Mouse (Mus musculus) stomach, embryonic 16.5 days (tissue): ENCODE results near the gene Ablim1. TPM values are rescaled to one million over a fixed set of nuclear protein-coding genes. Genes with fewer than 3 reads are reported as not detected.

ENCODE experiments used
- ATAC-seq: fragments of 200-750 bp; cut with Nextera tagmentation; 2 replicates; pipeline ENCODE4 v1.8.0; 2017; ENCODE audit warnings: moderate number of reproducible peaks, moderate TSS enrichment; ENCODE audit not compliant: insufficient read depth, low FRiP score
- H3K27ac ChIP-seq: fragments of 300-500 bp; sonication (generic); 2 replicates; pipeline ENCODE4 v1.5.1; 2014; ENCODE audit warnings: low read length
- H3K27me3 ChIP-seq: fragments of 300-500 bp; sonication (generic); 2 replicates; pipeline ENCODE4 v1.6.1; 2014; ENCODE audit warnings: low read length, control low read depth, mixed read lengths; ENCODE audit not compliant: control insufficient read depth, insufficient read depth
- H3K36me3 ChIP-seq: fragments of 300-500 bp; sonication (generic); 2 replicates; pipeline ENCODE4 v1.6.1; 2014; ENCODE audit warnings: low read length; ENCODE audit not compliant: control insufficient read depth, insufficient read depth
- H3K4me1 ChIP-seq: fragments of 300-500 bp; sonication (generic); 2 replicates; pipeline ENCODE4 v1.6.1; 2014; ENCODE audit warnings: low read length, control low read depth, mixed read lengths; ENCODE audit not compliant: control insufficient read depth, insufficient read depth
- H3K4me2 ChIP-seq: fragments of 300-500 bp; sonication (generic); 2 replicates; pipeline ENCODE4 v1.6.1; 2014; ENCODE audit warnings: low read depth, low read length, mixed read lengths
- H3K4me3 ChIP-seq: fragments of 300-500 bp; sonication (generic); replicated peaks from 2 replicates; pipeline ENCODE4 v1.5.1; 2014; ENCODE audit warnings: mild to moderate bottlenecking, low read length
- H3K9ac ChIP-seq: fragments of 300-500 bp; sonication (generic); 2 replicates; pipeline ENCODE4 v1.6.1; 2014; ENCODE audit warnings: low read length
- H3K9me3 ChIP-seq: fragments of 300-500 bp; sonication (generic); replicated peaks from 2 replicates; pipeline ENCODE4 v1.6.1; 2016; ENCODE audit warnings: low read length, control low read depth; ENCODE audit not compliant: control insufficient read depth
- WGBS: fragments of 180-500 bp; shearing (Covaris S2); extraction: QIAGEN DNeasy Blood & Tissue Kit; methylation state at CpG from one replicate; pipeline ENCODE4 v1.1.7; 2014; 5-methylcytosine and 5-hydroxymethylcytosine counted together
- polyA plus RNA-seq: library from polyadenylated mRNA; unstranded; fragments of >200 nt; fragmentation: Nextera tagmentation; extraction: Ambion mirVana; gene quantifications from 2 replicates; pipeline ENCODE4 v1.2.1, GENCODE M21; 2015

Gene Ablim1
- polyA plus RNA-seq, 1 experiment from 2014 or later: 66.5 TPM

DNA sequence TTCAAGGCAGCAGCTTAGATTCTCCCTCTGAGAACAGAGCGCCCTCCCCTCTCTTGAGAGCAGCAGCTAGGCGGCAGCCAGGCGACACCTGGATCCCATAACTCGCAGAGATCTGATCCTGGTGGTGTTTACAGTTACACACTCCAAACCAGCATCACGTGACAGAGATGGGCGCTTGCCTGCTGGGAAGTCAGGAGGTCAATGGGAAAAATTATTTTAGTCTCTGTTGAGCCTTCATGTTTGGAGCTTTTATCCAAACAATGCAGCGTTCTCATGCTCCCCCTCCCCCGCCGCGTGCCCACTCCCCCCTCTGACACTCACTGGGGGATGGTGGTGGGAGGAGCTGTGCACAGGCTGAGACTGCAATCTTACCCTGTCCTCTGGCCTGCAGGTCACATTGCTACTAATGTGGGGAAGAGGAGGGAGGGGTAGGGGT lies 317.5 kb downstream of the Ablim1 start:
- H3K4me1 ChIP-seq: peaks cover 19% of the 10 kb centered on the region
- 0 out of 2 replicates have a peak overlapping the region, but pooled peaks have one; percentile 12 for H3K9ac ChIP-seq
- H3K36me3 ChIP-seq: no peaks in the 10 kb centered on the region
- H3K27ac ChIP-seq: peak overlapping the region; percentile 79
- H3K9me3 ChIP-seq: no peaks in the 10 kb centered on the region
- ATAC-seq: peak; percentile 88
- 3% methylated on average over 10 of the region's 10 CpGs for WGBS
- H3K4me2 ChIP-seq: peak overlapping the region; percentile 23
- no peaks in the 10 kb centered on the region for H3K27me3 ChIP-seq
- no peak overlapping the region for H3K4me3 ChIP-seq

DNA sequence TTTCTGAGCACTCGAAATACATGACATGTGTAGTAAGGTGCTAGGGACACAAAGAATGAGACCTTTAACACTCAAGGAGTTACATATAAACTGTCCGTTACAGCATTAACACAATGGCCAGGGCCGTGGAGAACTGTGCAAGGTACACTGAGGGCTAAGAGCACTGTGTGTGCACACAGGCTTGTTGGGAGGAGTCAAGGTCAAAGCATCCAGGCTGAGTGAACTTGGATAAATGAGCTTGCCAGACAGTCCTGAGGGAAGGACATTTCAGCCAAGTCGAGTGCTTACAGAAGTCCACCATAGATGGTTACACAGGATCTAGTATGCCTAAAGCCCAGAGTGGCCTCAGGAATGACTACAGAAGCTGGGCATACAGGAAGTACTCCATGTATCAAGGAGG lies 319.3 kb downstream of the Ablim1 start:
- ATAC-seq: no peak
- H3K4me2 ChIP-seq: no peak overlapping the region
- H3K9me3 ChIP-seq: no peaks in the 10 kb centered on the region
- H3K27ac ChIP-seq: no peak overlapping the region
- WGBS: 68% methylated on average over 4 of the region's 4 CpGs
- peaks cover 21% of the 10 kb centered on the region for H3K4me1 ChIP-seq
- H3K36me3 ChIP-seq: no peaks in the 10 kb centered on the region
- H3K27me3 ChIP-seq: no peaks in the 10 kb centered on the region
- no peak overlapping the region for H3K9ac ChIP-seq
- no peak overlapping the region for H3K4me3 ChIP-seq

DNA sequence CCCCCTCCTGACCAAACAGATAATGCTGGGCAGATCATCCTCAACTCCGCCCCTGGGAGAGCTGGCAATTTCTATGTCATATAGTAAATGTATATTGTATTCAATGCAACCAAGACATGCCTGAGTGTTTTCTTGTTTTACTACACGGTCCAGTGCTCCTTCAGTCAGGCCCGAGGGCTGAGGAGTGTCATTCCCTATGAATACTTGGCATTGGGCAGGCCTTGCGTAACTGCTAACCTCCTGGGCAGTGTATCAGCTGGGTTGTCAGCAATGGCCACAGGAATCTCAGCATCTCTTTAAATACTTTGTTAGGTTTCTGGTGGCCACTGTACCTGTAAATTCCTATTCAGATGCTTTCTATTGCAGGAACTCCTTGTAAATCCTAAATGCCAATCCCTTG lies 320.1 kb downstream of the Ablim1 start:
- H3K9me3 ChIP-seq: no peaks in the 10 kb centered on the region
- 72% methylated on average over 4 of the region's 4 CpGs for WGBS
- no peak overlapping the region for H3K9ac ChIP-seq
- no peaks in the 10 kb centered on the region for H3K27me3 ChIP-seq
- no peaks in the 10 kb centered on the region for H3K36me3 ChIP-seq
- no peak for ATAC-seq
- no peak overlapping the region for H3K4me3 ChIP-seq
- no peak overlapping the region for H3K4me2 ChIP-seq
- no peak overlapping the region for H3K27ac ChIP-seq
- peaks cover 29% of the 10 kb centered on the region for H3K4me1 ChIP-seq

DNA sequence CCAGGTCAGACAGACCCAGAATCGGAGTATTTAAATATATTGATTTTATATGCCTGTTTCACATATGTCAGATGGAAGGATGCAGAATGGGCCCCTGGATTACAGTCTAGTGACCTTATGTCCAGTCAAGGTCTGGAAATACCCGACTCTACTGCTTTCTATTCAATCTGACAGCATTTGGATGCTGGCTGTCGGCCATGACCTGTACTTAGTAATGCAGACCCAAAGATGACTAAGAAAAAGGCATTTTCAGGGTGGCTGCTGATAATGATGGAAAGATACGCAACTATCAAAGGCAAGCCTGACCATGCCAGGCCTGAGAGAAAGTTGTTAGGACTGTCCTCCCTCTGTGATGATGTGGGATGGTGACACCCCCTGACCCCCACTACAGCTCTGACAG lies 321.0 kb downstream of the Ablim1 start:
- Histone ChIP-seq H3K4me2 (no peak overlapping the region), H3K9ac (no peak overlapping the region), H3K27me3 (no peaks in the 10 kb centered on the region), H3K4me1 (peaks cover 35% of the 10 kb centered on the region), H3K27ac (no peak overlapping the region), H3K4me3 (no peak overlapping the region), H3K9me3 (no peaks in the 10 kb centered on the region), H3K36me3 (no peaks in the 10 kb centered on the region)
- WGBS: 63% methylated on average over 4 of the region's 4 CpGs
- ATAC-seq: no peak

DNA sequence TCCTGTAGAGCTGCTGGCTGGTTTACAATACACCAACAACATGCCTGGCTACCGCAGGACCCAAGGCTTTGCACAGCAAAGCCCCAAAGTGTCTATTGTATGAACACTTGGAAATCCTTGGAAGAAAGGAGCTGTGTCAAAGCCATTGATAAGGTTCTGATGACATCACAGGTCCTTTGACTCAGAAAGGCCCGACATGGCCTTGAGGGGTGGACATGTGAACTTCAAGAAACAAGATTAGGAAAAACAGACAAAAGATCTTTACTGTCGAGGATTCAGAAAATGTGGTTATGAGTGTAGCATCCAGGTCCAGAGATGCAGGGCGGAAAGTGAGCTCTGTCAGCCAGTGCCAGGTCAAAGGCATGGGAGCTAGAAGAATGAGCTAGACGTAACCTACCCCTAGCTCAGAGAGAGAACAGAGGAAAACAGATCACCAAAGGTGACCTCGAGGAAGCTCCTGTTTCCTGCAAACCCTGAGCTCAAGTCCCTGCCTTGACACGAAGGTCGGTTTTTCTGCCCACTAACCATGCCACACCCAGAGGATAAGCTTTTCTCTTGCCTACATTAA lies 321.7 kb downstream of the Ablim1 start:
- Histone ChIP-seq H3K27ac (no peak overlapping the region), H3K4me1 (peaks cover 41% of the 10 kb centered on the region), H3K9me3 (no peaks in the 10 kb centered on the region), H3K27me3 (no peaks in the 10 kb centered on the region), H3K4me3 (no peak overlapping the region), H3K4me2 (no peak overlapping the region), H3K36me3 (no peaks in the 10 kb centered on the region), H3K9ac (no peak overlapping the region)
- no peak for ATAC-seq
- WGBS: 65% methylated on average over 8 of the region's 8 CpGs

DNA sequence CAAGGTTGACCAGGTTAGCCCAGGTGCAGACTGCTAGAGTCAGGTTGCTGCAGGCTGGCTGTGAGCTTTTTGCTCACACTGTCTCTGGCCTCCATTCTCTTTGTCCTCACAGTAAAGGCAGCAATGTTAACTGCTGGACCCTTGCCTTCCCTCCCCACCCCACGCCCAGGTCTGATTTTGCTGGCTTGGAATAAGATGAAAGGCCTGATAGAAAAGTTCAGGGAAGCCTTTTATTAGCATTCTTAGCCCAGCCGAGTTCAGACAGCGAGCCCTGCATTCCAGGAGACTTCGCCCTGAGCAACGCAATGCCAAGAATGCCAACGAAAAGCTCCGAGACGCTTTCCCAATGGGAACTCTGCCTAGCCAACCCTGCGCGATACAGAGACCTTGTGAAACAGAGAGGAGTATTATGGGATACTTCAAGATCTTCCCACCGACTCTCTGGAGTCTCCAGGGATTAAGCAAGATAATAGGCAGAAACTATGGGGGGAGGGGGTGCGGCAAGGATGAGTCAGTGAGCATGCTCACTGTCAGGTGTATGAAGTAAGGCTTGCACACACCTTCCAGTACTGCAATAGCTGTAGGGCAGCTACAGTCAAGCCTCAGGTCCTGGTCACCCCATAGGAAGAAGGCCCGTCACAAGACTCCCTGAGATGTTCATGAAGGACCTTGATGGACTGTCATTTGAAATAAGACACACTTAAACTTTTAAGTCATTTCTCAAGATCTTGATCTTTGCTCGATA lies 324.2 kb downstream of the Ablim1 start:
- Histone ChIP-seq H3K9ac (no peak overlapping the region), H3K27ac (peak overlapping the region; percentile 34), H3K4me3 (no peak overlapping the region), H3K4me2 (no peak overlapping the region; the same call in 1 of the 2 replicates), H3K36me3 (no peaks in the 10 kb centered on the region), H3K4me1 (peaks cover 38% of the 10 kb centered on the region), H3K9me3 (no peaks in the 10 kb centered on the region), H3K27me3 (no peaks in the 10 kb centered on the region)
- ATAC-seq: peak; percentile 34; the same call in 1 of the 2 replicates
- WGBS: 46% methylated on average over 14 of the region's 14 CpGs

DNA sequence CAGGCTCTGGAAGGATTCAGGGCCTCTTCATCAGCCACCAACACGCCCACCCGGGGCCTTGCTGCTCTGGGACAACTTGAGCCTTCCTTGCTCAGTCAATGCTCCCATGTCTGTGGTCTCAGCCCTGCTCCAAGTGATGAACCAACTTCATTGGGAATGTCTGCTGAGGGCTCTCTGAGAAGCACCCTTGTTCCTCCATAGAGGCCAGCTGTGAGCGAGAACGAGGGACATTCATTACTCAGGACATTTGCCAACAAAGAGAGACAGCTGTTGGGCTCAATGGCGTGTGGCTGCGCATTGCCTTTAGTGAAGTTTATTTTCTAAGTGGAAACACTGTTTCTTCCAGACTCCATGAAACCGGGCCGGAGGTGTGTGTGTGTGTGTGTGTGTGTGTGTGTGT lies 325.5 kb downstream of the Ablim1 start:
- Histone ChIP-seq H3K27me3 (no peaks in the 10 kb centered on the region), H3K4me3 (no peak overlapping the region), H3K4me1 (peaks cover 42% of the 10 kb centered on the region), H3K4me2 (no peak overlapping the region), H3K9me3 (no peaks in the 10 kb centered on the region), H3K27ac (peak overlapping the region; percentile 55), H3K9ac (no peak overlapping the region), H3K36me3 (no peaks in the 10 kb centered on the region)
- WGBS: 57% methylated on average over 8 of the region's 8 CpGs
- peak; percentile 15; the same call in 1 of the 2 replicates for ATAC-seq

DNA sequence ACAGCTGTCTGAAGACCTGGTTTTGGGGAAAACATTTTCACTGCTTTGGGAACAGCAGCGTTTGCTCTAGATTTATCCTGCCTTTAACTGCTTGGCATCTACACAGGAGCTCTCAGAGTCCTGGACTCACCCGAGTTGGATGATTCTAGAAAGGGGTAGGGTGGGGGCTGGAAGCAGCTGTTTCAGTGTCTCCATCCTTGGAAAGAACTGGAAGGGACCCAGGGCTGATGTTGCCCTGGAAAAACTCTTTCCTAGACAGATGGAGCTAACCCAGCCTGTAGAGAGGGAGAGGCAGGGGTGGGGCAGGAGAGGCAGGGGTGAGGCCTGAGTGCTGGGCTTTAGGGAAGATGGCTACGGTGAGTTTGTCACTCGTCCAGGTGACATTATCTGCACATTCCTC lies 330.5 kb downstream of the Ablim1 start:
- Histone ChIP-seq H3K27me3 (no peaks in the 10 kb centered on the region), H3K27ac (peak overlapping the region; percentile 90), H3K4me3 (no peak overlapping the region), H3K4me1 (peaks cover 30% of the 10 kb centered on the region), H3K36me3 (no peaks in the 10 kb centered on the region), H3K9ac (peak overlapping the region; percentile 50; the same call in 1 of the 2 replicates), H3K9me3 (no peaks in the 10 kb centered on the region), H3K4me2 (no peak overlapping the region)
- WGBS: 37% methylated on average over 4 of the region's 4 CpGs
- peak; percentile 74; the same call in 1 of the 2 replicates for ATAC-seq

DNA sequence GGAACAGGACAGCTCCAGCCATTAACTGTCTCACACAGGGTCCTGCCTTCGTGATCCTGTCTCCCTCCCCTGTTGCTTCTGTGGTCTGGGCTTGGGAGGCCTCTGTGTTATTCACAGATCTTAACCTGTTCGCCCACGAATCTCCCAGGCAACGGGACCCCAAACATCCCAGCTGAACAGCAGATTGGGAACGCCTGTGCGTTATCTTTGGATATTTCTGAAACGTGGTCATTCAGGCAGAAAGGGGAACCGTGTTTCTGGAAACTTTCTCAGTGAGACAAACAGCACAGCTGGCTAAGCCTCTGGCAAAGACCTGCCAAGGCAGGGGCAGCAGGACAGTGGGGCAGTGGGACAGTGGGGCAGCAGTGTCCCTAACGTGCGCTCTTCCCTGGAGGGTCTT lies 331.0 kb downstream of the Ablim1 start:
- peaks cover 26% of the 10 kb centered on the region for H3K4me1 ChIP-seq
- no peaks in the 10 kb centered on the region for H3K36me3 ChIP-seq
- no peak overlapping the region for H3K4me3 ChIP-seq
- 51% methylated on average over 10 of the region's 10 CpGs for WGBS
- no peaks in the 10 kb centered on the region for H3K9me3 ChIP-seq
- peak overlapping the region; percentile 50; the same call in 1 of the 2 replicates for H3K9ac ChIP-seq
- no peak overlapping the region for H3K4me2 ChIP-seq
- H3K27ac ChIP-seq: peak overlapping the region; percentile 90
- peak; percentile 5; the same call in 1 of the 2 replicates for ATAC-seq
- H3K27me3 ChIP-seq: no peaks in the 10 kb centered on the region
